Mouse (Mus musculus): ENCODE data around the gene Zfp617. TPM values are rescaled to one million over a fixed set of nuclear protein-coding genes. Genes with fewer than 3 reads are reported as not detected.
A peak's percentile ranks its signal among the peaks of the same experiment; 100 is the strongest.

Zfp617 gene
- polyA plus RNA-seq, 1 experiment from 2014 or later, result 5.2 TPM

DNA sequence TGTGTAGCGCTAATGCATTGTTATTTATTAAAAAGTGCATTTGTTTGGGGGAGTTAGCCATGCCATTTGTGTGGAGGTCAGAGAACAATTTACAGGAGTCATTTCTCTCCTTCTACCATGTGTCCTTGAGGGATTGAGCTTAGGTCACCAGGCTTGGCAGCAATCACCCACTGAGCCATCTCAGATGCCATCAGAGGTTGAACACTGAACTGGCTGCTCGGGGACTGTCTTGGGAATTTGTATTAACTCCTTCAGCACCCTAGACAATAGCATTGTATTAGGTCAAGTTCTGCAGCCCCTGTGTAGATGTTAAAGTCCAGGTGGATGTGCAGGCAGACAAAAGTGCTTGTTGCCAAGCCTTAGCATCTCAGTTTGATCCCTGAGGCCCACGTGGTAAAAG lies 55.6 kb downstream of the Zfp617 start:
- Histone ChIP-seq H3K4me1 (ENCODE audit: insufficient read depth) (no peaks in the 10 kb centered on the region), H3K27me3 (ENCODE audit: insufficient read depth, low read length) (no peaks in the 10 kb centered on the region), H3K9ac (replicated peaks) (no peak overlapping the region), H3K4me2 (ENCODE audit: low read depth, low read length) (no peak overlapping the region), H3K9me3 (ENCODE audit: low read length) (0 out of 2 replicates have a peak, but pooled peaks cover 3% of the 10 kb centered on the region), H3K36me3 (replicated peaks; ENCODE audit: insufficient read depth, low read length) (peaks cover 27% of the 10 kb centered on the region), H3K27ac (ENCODE audit: low read depth) (no peak overlapping the region), H3K4me3 (ENCODE audit: low read depth, low read length) (no peak overlapping the region)
- DNase-seq (no peak), ATAC-seq (no peak)
- WGBS (ENCODE audit: insufficient replicate concordance), result 75% methylated on average over 3 of the region's 3 CpGs
- TF ChIP-seq EP300 (IDR thresholded peaks at IDR 0.05; ENCODE audit: low read depth) (no peak), CTCF (IDR thresholded peaks at IDR 0.05; ENCODE audit: low read depth) (no peak)

DNA sequence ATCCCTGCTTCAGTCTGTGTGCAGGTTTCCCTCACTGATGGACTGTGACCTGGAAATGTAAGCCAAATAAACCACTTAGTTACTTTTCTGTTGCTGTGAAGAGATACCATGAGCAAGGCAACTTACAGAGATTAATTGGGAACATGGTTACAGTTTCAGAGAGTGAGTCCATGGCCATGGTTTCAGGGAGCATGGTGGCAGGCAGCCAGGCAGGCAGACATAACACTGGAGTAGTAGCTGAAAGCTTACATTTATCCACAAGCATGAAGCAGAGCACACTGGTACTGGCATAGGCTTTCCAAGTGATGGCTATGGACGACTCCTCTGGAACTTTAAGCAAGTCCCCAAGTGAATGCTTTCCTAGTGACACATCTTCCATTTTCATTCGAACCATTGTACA lies 56.7 kb downstream of the Zfp617 start:
- 0 out of 2 replicates have a peak, but pooled peaks cover 3% of the 10 kb centered on the region for H3K9me3 ChIP-seq (ENCODE audit: low read length)
- no peak for TF ChIP-seq EP300 (IDR thresholded peaks at IDR 0.05; ENCODE audit: low read depth)
- no peak for TF ChIP-seq CTCF (IDR thresholded peaks at IDR 0.05; ENCODE audit: low read depth)
- no peak for DNase-seq
- no peak overlapping the region for H3K27ac ChIP-seq (ENCODE audit: low read depth)
- no peaks in the 10 kb centered on the region for H3K27me3 ChIP-seq (ENCODE audit: insufficient read depth, low read length)
- WGBS (ENCODE audit: insufficient replicate concordance), result 87% methylated on average over 2 of the region's 2 CpGs
- ATAC-seq, result no peak
- H3K4me3 ChIP-seq (ENCODE audit: low read depth, low read length), result no peak overlapping the region
- H3K36me3 ChIP-seq (replicated peaks; ENCODE audit: insufficient read depth, low read length), result peaks cover 29% of the 10 kb centered on the region
- no peaks in the 10 kb centered on the region for H3K4me1 ChIP-seq (ENCODE audit: insufficient read depth)
- no peak overlapping the region for H3K9ac ChIP-seq (replicated peaks)
- no peak overlapping the region for H3K4me2 ChIP-seq (ENCODE audit: low read depth, low read length)

DNA sequence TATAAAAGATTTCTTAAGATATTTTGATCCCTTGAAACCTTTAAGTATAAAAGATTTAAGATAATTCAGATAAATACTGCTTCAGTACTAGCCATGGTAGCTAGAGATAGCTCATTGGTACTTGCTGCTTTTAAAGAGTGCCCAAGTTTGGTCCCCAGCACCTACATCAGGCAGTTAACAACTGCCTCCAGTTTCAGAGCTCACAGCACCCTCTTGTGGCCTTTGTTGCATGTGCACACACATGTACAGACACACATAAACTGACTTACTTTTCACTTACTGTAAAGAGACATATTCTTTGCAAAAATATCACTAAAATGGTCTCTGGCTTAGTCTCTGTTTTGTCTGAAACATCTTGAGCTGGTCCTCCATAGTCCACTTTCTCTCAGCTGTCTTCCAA lies 58.0 kb downstream of the Zfp617 start:
- no peak overlapping the region for H3K9ac ChIP-seq (replicated peaks)
- ATAC-seq (no peak), DNase-seq (no peak)
- H3K4me3 ChIP-seq (ENCODE audit: low read depth, low read length), result no peak overlapping the region
- H3K36me3 ChIP-seq (replicated peaks; ENCODE audit: insufficient read depth, low read length), result peaks cover 29% of the 10 kb centered on the region
- TF ChIP-seq CTCF (IDR thresholded peaks at IDR 0.05; ENCODE audit: low read depth) (peak; percentile 37; the same call in 1 of the 2 replicates), EP300 (IDR thresholded peaks at IDR 0.05; ENCODE audit: low read depth) (no peak)
- H3K27me3 ChIP-seq (ENCODE audit: insufficient read depth, low read length), result no peaks in the 10 kb centered on the region
- no peak overlapping the region for H3K4me2 ChIP-seq (ENCODE audit: low read depth, low read length)
- no peaks in the 10 kb centered on the region for H3K4me1 ChIP-seq (ENCODE audit: insufficient read depth)
- H3K9me3 ChIP-seq (ENCODE audit: low read length), result 0 out of 2 replicates have a peak, but pooled peaks cover 3% of the 10 kb centered on the region
- H3K27ac ChIP-seq (ENCODE audit: low read depth), result no peak overlapping the region

DNA sequence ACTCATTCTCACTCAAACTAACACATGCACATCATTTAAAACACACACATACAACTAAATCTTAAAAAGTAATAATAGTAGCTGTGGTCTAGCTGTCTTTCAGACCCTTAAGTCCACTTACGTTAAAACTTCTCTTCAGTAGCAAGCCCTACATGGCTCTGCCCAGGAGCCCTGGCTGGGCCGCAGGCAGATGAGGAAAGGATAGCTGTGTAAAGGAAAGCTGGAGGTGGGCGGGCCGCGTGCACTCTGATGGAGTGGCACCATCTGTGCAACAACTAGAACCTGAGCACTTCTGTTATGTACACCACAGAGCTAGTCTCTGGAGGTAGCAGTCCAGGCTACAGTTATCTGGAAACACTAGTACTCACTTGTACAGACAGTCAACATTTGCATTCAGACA lies 58.8 kb downstream of the Zfp617 start:
- TF ChIP-seq EP300 (IDR thresholded peaks at IDR 0.05; ENCODE audit: low read depth), result no peak
- no peak for TF ChIP-seq CTCF (IDR thresholded peaks at IDR 0.05; ENCODE audit: low read depth)
- Histone ChIP-seq H3K27ac (ENCODE audit: low read depth) (no peak overlapping the region), H3K9me3 (ENCODE audit: low read length) (0 out of 2 replicates have a peak, but pooled peaks cover 3% of the 10 kb centered on the region), H3K9ac (replicated peaks) (no peak overlapping the region), H3K4me1 (ENCODE audit: insufficient read depth) (no peaks in the 10 kb centered on the region), H3K4me3 (ENCODE audit: low read depth, low read length) (no peak overlapping the region), H3K4me2 (ENCODE audit: low read depth, low read length) (no peak overlapping the region), H3K36me3 (replicated peaks; ENCODE audit: insufficient read depth, low read length) (peaks cover 29% of the 10 kb centered on the region), H3K27me3 (ENCODE audit: insufficient read depth, low read length) (no peaks in the 10 kb centered on the region)
- 90% methylated on average over 5 of the region's 5 CpGs for WGBS (ENCODE audit: insufficient replicate concordance)
- DNase-seq (no peak), ATAC-seq (no peak)

DNA sequence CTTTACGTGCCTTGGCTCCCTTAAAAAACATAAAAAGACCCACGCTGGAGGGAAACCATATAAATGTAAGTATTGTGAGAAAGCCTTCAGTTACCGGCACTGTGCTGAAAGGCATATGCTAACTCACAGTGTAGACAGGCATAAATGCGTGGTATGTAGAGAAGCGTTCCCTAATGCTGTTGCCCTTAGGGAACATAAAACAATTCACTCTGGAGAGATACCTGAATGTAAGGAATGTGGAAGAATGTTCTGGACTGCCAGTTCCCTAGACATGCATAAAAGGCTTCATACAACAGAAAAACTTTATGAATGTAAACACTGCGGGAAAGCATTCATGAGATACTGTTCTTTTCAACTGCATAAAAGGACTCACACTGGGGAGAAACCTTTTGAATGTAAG lies 59.7 kb downstream of the Zfp617 start:
- Histone ChIP-seq H3K4me1 (ENCODE audit: insufficient read depth) (no peaks in the 10 kb centered on the region), H3K4me2 (ENCODE audit: low read depth, low read length) (no peak overlapping the region), H3K27me3 (ENCODE audit: insufficient read depth, low read length) (no peaks in the 10 kb centered on the region), H3K9me3 (ENCODE audit: low read length) (0 out of 2 replicates have a peak, but pooled peaks cover 3% of the 10 kb centered on the region), H3K27ac (ENCODE audit: low read depth) (no peak overlapping the region), H3K9ac (replicated peaks) (no peak overlapping the region), H3K36me3 (replicated peaks; ENCODE audit: insufficient read depth, low read length) (peaks cover 29% of the 10 kb centered on the region), H3K4me3 (ENCODE audit: low read depth, low read length) (no peak overlapping the region)
- ATAC-seq (no peak), DNase-seq (no peak)
- 90% methylated on average over 6 of the region's 6 CpGs for WGBS (ENCODE audit: insufficient replicate concordance)
- TF ChIP-seq CTCF (IDR thresholded peaks at IDR 0.05; ENCODE audit: low read depth), result no peak
- no peak for TF ChIP-seq EP300 (IDR thresholded peaks at IDR 0.05; ENCODE audit: low read depth)

DNA sequence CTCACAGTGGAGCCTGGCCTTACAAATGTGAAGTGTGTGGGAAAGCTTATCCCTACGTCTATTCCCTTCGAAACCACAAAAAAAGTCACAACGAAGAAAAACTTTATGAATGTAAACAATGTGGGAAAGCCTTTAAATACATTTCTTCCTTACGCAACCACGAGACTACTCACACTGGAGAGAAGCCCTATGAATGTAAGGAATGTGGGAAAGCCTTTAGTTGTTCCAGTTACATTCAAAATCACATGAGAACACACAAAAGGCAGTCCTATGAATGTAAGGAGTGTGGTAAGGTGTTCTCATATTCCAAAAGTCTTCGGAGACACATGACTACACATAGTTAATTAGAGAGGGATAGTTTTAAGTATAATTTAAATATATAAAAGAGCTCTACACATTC lies 60.2 kb downstream of the Zfp617 start:
- no peak for ATAC-seq
- DNase-seq, result no peak
- H3K36me3 ChIP-seq (replicated peaks; ENCODE audit: insufficient read depth, low read length), result peaks cover 29% of the 10 kb centered on the region

DNA sequence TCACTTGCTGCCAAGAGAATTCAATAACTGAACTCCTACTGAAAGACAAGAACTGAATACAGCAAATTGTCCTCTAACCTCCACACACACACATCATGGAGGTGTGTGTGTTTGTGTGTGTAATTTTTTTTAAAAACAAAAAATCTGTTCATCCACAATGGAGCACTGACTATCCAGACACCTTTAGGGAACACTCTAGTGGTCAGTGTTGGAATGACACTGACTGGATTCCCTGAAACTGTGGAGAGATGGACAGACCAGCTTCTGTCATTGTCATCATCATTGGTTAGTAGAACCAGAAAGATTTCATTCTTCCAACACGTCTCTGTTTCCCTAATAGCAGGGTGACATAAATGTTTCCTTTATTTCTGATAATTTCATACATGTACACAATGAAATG lies 63.5 kb downstream of the Zfp617 start:
- WGBS (ENCODE audit: insufficient replicate concordance), result 74% methylated on average over 1 of the region's 1 CpGs
- H3K27me3 ChIP-seq (ENCODE audit: insufficient read depth, low read length), result no peaks in the 10 kb centered on the region
- no peak overlapping the region for H3K4me2 ChIP-seq (ENCODE audit: low read depth, low read length)
- no peak overlapping the region for H3K27ac ChIP-seq (ENCODE audit: low read depth)
- H3K36me3 ChIP-seq (replicated peaks; ENCODE audit: insufficient read depth, low read length), result peaks cover 17% of the 10 kb centered on the region
- no peak for DNase-seq
- no peak for ATAC-seq
- no peak overlapping the region for H3K9ac ChIP-seq (replicated peaks)
- no peaks in the 10 kb centered on the region for H3K9me3 ChIP-seq (ENCODE audit: low read length)
- TF ChIP-seq EP300 (IDR thresholded peaks at IDR 0.05; ENCODE audit: low read depth) (no peak), CTCF (IDR thresholded peaks at IDR 0.05; ENCODE audit: low read depth) (peak; percentile 74)
- H3K4me3 ChIP-seq (ENCODE audit: low read depth, low read length), result no peak overlapping the region
- no peaks in the 10 kb centered on the region for H3K4me1 ChIP-seq (ENCODE audit: insufficient read depth)

More for the DNA sequence above, 60.2 kb downstream of the Zfp617 start:
- Histone ChIP-seq H3K27me3 (ENCODE audit: insufficient read depth, low read length) (no peaks in the 10 kb centered on the region), H3K4me1 (ENCODE audit: insufficient read depth) (no peaks in the 10 kb centered on the region), H3K4me3 (ENCODE audit: low read depth, low read length) (no peak overlapping the region), H3K9ac (replicated peaks) (no peak overlapping the region), H3K27ac (ENCODE audit: low read depth) (no peak overlapping the region), H3K4me2 (ENCODE audit: low read depth, low read length) (no peak overlapping the region), H3K9me3 (ENCODE audit: low read length) (0 out of 2 replicates have a peak, but pooled peaks cover 3% of the 10 kb centered on the region)
- TF ChIP-seq EP300 (IDR thresholded peaks at IDR 0.05; ENCODE audit: low read depth) (no peak), CTCF (IDR thresholded peaks at IDR 0.05; ENCODE audit: low read depth) (no peak)
- WGBS (ENCODE audit: insufficient replicate concordance), result 91% methylated on average over 6 of the region's 6 CpGs

Measured in liver, postnatal 0 days (tissue).